Mouse (Mus musculus) embryo, embryonic 10 days (tissue): ENCODE data around the gene Ampd2.
A peak's percentile ranks its signal among the peaks of the same experiment; 100 is the strongest.

Experiments used
- DNase-seq: peaks from one replicate; pipeline ENCODE4 v3.0.0-alpha.2; 2015; ENCODE audit warnings: low spot score

The Ampd2 gene

DNA sequence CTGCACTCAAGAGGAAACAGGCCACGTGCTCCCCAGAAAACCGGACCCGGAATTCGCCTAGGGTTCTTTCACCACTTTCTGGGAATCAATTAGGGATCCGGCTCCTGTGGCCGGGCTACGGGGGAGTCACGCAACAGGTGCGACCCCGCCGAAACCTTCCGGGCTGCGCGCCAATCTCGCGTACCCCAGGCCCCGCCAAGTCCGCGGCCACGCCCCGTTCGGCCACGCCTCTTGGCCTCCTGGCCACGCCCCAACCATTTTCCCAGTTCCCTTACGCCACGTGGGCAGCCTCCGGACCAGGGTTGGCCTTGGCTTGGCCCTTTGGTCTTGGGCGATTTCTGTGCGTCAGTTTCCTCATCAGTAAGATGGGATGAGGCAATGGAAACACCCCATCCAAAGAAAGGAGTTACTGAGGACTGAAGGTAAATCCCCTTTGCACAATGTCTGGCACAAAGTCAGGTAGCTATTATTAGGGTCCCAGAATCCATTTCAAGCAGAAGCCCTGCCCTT lies at the start of gene Ampd2:
Gene Ampd2, minus strand, starts transcription at position 182 of the 510 bp plus-strand sequence.
- peak; percentile 97 for DNase-seq

GRCm38 (mm10) chr3:108134701-108135100 lies 48.2 kb upstream of the Ampd2 start:
- DNase-seq: no peak

DNA sequence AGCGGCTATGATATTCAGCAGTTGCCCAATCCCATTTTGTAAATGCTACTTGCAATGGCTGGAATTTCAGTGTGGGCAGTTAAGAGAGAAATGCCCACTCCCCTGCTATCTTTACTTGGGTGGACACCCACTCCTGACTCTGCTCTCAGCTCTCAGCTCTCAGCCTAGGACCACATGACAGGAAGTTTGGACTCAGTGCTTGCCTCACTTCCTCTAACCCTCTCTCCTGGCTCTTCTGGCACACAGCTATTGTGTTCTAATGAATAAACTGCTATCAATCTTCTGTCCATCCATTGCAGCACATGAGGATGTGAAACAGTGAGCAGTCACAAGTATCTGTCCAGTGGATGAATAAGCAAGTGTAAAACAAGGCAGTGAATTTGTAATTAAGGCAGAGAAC lies 46.0 kb upstream of the Ampd2 start:
- no peak for DNase-seq

GRCm38 (mm10) chr3:108131821-108132220 lies 45.4 kb upstream of the Ampd2 start:
- no peak for DNase-seq

GRCm38 (mm10) chr3:108131216-108131615 lies 44.8 kb upstream of the Ampd2 start:
- no peak for DNase-seq

DNA sequence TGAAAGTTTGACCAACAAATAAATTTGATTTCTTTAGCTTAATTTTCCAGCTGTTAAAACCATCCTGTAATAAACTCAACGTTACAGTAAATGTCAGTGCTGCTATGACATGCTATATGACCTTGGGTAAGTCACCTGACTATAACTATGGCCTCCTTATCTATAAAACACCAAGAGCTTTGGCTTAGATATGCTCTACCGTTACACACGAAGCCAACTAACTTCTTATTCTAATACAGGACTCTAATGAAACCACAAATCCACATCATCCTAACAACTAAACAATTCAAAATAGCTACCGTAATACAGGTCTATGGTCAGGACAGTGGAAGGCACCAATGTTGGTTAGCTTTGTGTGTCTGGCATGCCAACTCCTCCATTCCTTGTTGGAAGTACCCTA lies 43.4 kb upstream of the Ampd2 start:
- DNase-seq: no peak

DNA sequence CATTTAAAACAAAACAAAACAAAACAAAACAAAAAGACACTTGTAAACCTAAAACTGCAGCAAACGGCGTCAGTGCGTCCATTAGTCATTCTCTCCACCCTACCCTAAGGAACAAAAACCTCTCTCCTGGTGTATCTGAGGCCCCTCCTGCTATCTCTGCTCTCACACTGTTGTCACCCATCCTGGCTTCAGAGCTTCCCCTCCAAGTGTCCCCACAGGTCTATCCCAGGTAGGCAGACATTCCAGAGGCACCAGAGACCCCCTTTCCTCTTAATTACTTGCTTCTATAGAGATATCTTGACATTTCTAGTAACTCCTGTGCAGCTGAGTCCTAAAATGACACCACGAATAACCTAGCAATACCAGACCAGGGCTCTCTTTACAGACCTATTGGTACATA lies 42.9 kb upstream of the Ampd2 start:
- no peak for DNase-seq

DNA sequence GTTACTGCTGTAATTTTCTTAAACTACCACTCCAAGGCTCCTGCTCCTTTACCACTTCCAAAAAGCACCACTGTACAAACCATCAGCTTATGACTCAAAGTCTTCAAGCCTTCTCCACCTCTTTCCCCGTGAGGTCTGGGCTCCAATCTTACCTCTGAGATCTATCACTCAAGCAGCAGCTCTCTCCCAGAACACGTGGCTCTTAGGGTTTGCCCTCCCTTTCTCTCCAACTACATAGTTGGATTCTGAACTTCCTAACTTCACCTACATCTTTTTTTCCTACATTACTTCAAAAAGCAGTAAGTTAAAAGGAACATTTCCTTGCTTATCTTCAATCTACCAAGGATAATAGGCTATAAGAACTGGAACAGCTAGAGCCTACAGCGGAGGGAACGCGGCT lies 42.1 kb upstream of the Ampd2 start:
- DNase-seq: no peak

- no peak for DNase-seq
Observed at GRCm38 (mm10) chr3:108126327-108126726, 39.9 kb upstream of the Ampd2 start.

- DNase-seq: no peak
Observed at GRCm38 (mm10) chr3:108124131-108124530, 37.7 kb upstream of the Ampd2 start.

DNA sequence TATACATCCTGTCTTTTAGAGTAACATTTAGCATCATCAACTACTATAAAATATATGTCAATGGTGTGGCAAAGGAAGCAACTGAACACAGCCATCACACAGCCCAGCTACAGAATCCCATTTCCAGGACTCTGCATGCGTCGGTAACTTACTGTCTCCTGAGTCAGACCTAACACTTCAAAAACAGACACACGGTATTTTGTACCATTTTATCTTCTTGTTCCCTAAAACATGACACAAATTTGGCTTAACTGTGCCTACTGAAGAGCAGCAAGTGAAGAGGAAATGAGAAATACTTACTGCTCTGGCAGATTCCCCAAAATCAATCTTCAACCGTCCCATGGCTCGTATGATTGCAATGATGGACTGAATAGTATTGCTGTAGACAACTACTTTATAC lies 36.8 kb upstream of the Ampd2 start:
- DNase-seq: no peak

- no peak for DNase-seq
Observed at GRCm38 (mm10) chr3:108121101-108121500, 34.6 kb upstream of the Ampd2 start.

DNA sequence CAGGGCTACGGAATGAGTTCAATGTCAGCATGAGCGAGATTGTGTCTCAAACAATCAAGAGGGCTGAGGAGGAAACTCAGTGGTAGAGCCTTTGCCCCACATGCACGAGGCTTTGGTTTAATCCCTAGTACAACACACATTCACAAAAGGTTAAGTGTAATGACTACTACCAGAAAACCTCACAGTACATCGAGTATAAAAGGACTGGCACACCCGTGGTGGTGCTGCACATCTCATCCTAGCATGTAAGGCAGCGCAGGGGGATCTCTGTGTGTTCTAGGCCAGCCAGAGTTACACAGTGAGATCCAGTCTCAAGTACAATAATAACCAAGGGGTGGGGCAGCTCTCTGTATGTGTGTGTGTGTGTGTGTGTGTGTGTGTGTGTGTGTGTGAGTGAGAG lies 31.0 kb upstream of the Ampd2 start:
- DNase-seq: no peak

- DNase-seq: no peak
Observed at GRCm38 (mm10) chr3:108113591-108114289, 27.3 kb upstream of the Ampd2 start.

DNA sequence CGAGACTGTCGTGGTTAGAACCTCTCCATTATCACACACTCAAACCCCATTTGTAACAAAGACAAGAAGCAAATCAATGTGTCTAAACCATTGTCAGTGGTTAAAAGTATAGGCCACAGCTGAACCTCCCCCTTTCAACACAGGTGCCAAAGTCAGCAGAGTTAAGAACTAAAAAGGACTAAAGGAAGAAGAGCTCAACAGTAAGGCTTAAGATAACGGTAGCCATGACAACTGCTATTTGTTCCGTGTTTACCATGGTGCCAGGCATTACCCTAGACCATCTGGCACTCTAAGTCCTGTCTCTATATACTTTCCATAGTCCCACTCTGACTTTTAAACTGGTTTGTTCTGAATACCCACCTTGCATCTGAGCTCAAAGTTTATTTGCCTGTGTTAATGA lies 26.2 kb upstream of the Ampd2 start:
- no peak for DNase-seq

- no peak for DNase-seq
Observed at GRCm38 (mm10) chr3:108112246-108112645, 25.8 kb upstream of the Ampd2 start.

- no peak for DNase-seq
Observed at GRCm38 (mm10) chr3:108111320-108111719, 24.9 kb upstream of the Ampd2 start.

- DNase-seq: no peak
Observed at GRCm38 (mm10) chr3:108105281-108105680, 18.8 kb upstream of the Ampd2 start.

DNA sequence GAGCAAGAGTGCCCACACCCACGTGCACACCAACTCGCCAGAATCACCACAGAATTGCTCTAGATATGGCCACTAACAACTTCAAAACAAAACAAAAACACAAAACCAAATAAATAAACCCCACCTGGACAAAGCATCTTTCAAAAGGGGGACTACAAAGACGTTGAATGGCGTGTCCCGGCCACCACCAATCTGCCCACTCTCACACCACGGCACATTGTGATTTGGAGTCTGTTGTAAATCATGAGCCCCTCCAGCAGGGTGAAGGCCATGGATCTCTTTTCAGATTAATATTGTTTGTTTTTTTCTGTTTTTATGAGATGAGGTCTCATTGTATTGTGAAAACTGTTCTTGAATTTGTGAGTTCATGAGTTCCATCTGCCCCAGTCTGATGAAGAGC lies 15.6 kb upstream of the Ampd2 start:
- no peak for DNase-seq

GRCm38 (mm10) chr3:108101594-108101993 lies 15.1 kb upstream of the Ampd2 start:
- DNase-seq: no peak

DNA sequence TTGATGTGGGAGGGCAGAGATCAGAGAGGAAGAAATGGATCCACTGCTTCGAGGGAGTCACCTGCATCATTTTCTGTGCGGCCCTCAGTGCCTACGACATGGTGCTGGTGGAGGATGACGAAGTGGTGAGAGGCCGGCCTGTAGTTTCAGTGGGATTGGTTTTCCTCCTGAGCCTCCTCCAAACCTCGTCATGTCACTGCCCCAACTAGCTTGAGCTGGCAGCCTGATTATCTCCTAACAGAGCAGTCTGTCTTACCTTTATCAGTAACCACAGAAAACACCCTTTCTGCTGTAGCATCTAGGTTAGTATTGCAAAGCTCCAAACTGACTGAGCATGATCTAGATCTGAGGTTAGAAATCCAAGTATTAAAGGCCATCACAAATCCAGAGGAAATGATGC lies 11.9 kb upstream of the Ampd2 start:
- DNase-seq: no peak

GRCm38 (mm10) chr3:108097656-108098055 lies 11.2 kb upstream of the Ampd2 start:
- DNase-seq: no peak

- DNase-seq: no peak
Observed at GRCm38 (mm10) chr3:108096726-108097125, 10.3 kb upstream of the Ampd2 start.

GRCm38 (mm10) chr3:108096226-108096625 lies 9.8 kb upstream of the Ampd2 start:
- DNase-seq: no peak
